Mouse (Mus musculus) T-helper 2 cell (primary cell): ENCODE results near the gene Aoah.

Experiments used
- in situ Hi-C: fragments of 300-600 bp; cut with MboI, MseI; formaldehyde crosslinking; loops from one replicate; pipeline ENCODE4 v1.15.1; 2025; ENCODE audit warnings: high pct_unique_total_duplicates

Aoah gene

DNA sequence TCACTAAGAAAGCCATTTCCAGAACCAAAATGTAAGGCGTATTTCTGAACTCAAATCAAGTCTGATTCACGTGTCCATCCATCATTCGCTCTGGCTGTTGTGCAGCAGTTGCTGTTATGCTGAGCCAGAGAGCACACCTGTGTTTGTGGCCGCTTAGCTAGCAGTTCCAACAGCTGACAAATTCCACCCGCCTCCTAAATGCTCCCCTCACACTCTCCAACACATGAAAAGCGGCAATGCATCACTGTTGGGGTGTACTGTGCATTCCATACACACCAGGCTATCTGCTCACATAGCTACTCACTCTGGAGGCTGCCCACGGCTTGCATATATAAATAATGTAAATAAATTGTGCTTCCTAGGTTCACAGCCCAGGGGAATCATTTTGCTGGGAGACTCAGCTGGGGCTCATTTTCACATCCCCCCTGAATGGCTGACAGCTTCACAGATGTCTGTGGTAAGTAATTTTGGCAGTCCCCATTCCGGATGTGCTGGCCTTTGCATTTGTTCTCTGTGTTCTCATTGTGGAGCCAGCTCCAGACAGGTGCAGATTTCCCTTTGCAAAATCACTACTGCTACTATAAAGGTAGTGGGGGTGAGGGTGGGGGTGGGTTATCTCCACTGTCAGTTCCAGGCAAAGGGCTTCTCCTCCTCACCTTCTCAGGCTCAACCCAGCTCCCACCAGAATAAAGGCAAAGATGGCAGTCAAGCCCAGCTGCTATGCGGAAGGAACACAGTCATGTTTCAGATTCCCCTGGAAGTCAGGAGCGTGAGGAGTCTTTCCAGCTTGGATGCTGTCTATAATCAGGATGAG lies 123.0 kb downstream of the Aoah start:
- in situ Hi-C loops: no loop called here

DNA sequence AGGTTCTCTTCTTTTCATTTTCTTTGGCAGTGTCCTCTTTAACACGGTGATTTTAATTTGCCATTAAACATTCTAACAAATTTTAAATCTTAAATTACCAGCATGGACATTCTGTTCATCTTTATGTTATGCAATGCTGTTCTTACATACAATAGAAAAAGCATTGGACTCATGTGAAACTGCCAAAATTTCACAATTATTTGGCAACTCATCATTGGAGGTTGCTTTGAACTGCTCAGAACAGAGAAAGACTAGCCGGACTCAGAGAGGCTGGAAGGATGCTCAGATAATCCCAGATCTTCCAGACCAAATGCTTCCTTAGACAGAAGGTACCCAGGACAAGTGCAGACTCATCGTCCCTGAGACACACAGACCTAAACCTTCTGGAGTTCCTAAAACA lies 126.5 kb downstream of the Aoah start:
- in situ Hi-C loops: no loop called here

GRCm38 (mm10) chr13:20936016-20936415 lies 142.1 kb downstream of the Aoah start:
- in situ Hi-C loops: loop anchor here (25.0 kb wide), 1 partner anchor 624 kb away; no protein-coding TSS in a partner anchor

DNA sequence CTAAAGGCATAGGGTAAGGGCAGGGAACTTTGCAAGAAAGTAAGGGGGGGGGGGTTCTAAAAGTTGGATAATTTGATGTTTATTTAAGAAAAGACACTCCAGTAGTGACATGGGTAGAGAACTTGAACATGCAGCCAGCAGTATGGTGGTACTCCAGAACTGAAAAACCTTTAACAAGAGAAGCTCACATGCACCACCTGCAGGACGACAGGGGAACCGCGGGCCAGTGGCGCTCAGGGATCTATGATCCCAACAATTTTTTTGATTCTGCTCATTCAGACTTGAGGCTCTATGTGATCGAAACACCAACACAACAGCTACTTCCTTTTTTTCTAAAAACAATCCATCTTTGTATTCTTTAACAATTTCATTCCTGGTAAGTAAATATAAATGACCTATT lies 143.5 kb downstream of the Aoah start:
- in situ Hi-C loops: loop anchor here (25.0 kb wide), 1 partner anchor 625 kb away; no protein-coding TSS in a partner anchor

DNA sequence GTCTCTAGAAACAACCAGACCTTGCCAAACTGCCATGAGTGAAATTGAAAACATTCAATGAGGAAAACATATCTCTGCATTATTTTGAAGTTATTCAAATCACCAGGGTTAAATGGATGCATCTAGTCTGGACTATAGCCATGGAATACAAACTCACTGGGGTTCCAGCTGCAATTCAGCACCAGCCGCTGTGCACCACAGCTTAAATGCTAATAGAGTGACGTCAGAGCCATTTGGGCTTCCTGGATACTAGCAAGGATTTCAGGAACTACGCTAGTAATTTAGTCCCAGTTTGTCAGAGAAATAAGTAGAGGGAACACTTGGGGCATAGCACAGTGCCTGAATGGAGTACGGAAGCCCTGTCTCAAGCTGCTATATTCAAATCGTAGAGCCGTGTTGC lies 145.2 kb downstream of the Aoah start:
- in situ Hi-C loops: loop anchor here (25.0 kb wide), 1 partner anchor 627 kb away; no protein-coding TSS in a partner anchor

DNA sequence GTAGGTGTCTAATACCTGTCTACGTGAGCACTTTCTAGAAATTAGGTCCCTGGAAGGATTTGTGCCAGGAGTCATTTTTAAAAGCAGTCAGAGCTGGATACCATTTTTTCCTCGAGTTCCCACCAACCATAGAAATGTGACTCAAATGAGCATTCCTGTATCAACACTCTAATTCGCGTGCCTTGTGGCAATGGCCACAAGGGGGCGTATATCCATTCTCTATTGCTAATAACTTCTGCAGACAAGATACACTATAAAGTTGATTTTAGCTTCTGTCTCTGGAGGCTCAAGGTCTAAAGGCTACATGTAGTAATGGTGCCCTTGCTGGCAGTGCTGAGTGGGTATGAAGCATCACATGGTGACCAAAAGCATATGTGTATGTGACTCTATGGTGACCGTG lies 146.5 kb downstream of the Aoah start:
- in situ Hi-C loops: loop anchor here (25.0 kb wide), 1 partner anchor 628 kb away; no protein-coding TSS in a partner anchor

DNA sequence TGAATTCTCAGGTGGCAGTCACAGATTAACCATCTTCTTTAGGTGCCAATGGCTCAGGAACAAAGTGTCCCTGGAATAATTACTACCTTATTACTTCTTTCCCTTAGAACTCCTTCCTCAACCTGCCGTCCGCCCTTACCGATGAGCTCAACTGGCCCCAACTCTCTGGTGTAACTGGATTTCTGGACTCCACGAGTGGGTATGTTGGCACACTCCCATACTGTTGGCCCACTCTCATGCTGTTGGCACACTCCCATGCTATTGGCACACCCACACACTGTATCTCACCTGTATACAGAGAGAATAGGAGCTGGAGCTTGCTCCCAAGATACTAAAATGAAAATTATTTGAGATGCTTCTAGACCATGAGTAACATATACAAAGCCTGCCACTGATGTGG lies 147.8 kb downstream of the Aoah start:
- in situ Hi-C loops: loop anchor here (25.0 kb wide), 1 partner anchor 629 kb away; no protein-coding TSS in a partner anchor

DNA sequence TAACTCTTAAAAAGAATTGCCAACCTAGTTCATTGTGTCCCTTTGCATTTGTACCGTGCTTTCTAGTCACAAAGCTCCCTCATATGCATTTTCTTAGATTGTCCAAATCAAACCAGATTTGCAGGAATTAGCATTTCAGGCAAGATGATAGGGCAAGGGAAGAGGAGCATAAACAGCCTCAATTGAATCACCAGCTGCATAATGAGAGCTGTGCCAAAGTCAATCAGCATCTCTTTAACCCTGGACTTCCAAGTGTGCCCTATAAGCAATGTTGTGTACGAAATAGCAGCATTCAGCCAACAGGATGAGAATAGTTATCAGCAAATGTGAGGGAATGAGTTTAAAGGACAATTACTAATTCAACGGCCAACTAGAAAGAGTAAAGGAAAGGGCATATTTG lies 169.2 kb downstream of the Aoah start:
- in situ Hi-C loops: no loop called here

DNA sequence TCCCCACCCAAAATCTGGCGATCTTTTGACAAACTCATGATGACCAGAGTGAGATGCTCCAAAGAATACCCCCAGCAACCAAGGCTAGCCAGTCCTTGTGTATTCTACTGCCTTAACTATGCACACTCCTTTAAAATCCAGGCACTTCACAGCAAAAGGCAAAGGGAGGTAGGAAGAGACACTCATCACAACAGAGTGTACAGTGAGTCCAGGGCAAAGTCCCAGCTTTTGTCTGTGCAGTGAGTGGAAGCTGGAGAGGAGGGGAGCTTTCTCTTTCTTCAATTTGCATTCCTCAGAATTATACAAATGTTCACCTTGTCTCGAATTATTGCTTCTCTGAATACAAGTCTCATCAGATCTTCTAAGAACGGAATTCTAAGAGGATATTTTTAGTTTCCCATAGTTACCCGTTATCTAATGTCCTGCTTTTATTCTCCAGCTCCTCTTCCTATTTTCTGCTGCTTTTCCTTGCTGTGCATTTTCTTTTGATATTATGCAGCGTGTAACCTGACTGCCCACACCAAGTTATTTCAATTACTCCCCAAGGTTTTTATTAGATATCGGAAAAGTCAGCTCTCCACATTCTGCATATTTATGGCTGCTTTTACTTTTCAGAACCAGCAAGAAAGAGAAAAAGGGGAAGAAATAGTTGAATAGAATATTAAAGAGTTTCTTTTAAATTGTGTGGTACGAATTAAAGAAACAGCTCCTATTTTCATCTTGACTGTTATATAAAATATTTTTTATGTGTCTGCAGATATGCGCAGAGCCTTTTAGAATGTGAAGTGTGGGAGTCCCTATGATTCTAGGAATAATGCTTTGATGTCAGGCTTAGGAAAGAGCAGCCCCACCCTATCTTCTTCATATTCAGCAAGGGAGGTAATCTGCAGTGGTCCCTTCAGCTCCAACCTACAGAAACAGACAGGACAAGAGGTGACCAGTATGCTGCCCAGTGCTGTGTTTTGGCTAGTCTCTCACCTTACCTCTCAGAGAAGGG lies 187.6 kb downstream of the Aoah start:
- in situ Hi-C loops: loop anchor here (25.0 kb wide), 1 partner anchor 1156 kb away; no protein-coding TSS in a partner anchor

DNA sequence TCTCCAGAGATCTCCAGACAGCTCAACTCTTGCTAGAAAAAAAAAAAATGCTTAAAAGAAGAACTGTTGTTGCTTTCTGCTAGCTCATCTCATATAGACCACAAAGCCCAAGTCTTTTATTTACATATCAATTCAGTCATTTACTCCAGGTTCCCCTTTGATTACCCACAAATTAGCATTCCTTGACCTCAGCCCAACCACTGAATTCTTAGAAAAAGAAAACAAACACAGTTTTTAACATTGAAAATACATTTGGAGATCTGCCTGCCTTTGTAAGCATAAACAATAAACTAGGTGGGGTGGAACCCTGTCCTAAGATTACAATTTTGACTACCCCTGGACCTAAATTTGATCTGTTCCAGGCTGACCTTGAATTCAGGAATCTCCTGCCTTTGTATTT lies 191.6 kb downstream of the Aoah start:
- in situ Hi-C loops: loop anchor here (25.0 kb wide), 1 partner anchor 1152 kb away; no protein-coding TSS in a partner anchor

GRCm38 (mm10) chr13:20985961-20986360 lies 192.0 kb downstream of the Aoah start:
- in situ Hi-C loops: loop anchor here (25.0 kb wide), 1 partner anchor 1151 kb away; no protein-coding TSS in a partner anchor

DNA sequence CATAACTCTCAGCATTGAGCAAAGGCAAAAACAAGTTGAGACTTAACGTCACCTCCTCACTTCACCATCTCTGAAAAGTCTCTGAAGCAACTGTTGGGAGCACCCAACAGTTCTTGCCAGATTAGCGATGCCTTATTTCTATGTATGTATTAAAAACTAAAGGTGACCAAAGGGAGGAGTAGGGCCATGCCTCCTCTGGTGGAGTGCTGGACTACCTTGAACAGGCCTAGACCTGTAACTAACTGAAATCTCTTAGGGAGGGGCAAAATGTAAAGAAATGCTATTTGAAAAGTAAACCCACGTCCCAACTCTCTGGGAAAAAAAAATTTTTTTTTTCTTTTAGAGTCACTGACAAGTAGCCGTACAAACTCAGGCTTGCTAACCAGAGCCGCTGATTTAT lies 211.3 kb downstream of the Aoah start:
- in situ Hi-C loops: no loop called here

DNA sequence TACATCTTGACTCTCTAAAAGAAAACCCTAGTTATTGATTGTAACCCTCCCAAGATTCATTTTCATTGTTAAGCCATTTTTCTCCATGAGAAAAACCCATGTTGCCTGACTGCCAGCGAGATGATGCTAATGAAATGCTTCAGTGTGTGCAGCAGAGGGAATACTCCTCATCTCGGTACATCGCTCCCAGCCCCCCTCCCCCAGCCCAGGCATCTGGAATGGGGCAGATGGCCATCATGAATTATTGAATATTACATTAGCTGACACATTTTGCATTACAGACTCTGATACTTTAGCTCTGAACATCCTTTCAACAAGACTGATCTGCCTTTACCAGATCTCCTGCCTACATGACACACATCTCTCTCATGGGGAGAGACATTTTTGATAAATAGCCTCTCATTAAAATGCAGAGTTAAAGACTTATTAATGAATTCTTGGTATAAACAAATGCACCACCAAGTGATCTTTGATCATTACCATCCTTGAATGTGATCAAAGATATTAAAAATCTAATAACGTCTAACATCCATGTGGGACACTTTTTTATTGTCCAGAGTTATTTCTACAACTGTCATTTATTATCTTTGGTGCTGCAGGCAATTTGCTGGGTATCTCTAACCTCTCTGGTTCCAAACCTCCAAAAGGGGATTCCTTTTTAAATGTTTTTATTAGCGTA lies 211.9 kb downstream of the Aoah start:
- in situ Hi-C loops: no loop called here

DNA sequence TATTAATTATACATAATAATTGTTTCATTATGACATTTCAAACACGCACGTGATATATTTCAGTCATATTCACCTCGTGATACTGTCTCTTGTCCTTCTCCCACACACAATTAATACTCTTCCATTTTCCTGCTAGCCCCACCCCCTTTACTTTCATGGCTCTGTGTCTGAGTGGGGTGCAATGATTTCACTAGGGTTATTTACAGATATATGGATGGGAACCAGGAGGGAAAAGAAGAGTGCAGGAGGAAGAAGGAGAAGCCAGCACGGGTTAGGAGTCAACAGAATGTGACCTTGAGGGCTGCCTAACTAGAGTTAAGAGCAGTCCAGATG lies 212.4 kb downstream of the Aoah start:
- in situ Hi-C loops: no loop called here

DNA sequence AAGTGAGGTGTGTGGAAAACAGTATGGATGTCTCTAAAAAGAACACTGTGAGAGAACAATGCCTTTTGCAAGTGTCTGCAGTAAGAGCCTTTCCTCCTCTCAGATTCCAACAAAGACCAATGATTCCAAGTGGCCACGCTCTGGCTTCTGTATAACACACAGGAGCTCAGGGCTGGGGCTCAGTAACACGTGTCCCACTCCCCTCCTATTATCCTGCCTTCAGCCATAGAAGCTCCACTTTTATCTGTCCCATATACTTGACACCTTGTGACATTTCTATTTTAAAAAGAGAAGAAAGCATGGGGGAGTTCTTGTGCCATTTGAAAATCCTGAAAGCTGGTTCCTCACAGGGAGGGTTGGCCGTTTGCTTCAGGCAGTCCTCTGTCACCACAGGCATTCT lies 219.7 kb downstream of the Aoah start:
- in situ Hi-C loops: no loop called here

DNA sequence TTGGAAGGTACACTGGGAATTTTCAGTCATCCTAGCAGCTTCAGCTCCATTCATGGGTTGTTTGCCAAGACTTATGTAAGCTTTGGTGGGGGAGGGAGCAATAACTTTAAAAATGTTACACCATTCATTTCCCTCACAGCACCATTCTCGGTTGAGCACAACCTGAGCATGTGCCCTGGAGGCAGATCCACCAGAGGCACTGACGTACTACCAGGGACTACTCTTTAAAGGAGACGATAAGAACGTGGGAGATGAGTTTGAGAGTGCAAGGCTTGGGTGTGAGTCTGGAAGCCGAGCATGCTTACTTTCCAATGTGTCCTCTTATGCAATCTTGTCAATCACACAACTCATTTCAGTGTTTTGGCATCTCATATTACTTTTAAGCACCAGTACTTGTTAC lies 230.9 kb downstream of the Aoah start:
- in situ Hi-C loops: no loop called here

DNA sequence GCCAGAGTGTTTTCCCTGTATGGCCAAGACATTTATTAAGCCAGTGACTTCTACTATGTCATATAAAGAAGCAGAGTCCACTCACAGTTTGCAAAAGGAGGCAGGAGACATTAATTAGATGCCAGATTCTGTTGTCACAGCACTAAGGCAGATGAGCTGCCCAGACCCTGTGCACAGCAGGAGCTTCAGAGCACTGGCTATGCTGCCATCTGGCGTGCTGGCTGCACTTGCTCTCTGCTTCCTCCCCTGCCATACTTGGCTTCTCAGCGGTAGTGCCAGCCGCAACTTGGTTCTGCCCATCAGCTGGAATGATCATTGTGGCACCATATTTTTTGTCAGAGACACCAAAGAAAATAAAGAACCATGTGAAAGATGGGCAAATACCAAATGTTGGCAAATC lies 239.3 kb downstream of the Aoah start:
- in situ Hi-C loops: no loop called here

DNA sequence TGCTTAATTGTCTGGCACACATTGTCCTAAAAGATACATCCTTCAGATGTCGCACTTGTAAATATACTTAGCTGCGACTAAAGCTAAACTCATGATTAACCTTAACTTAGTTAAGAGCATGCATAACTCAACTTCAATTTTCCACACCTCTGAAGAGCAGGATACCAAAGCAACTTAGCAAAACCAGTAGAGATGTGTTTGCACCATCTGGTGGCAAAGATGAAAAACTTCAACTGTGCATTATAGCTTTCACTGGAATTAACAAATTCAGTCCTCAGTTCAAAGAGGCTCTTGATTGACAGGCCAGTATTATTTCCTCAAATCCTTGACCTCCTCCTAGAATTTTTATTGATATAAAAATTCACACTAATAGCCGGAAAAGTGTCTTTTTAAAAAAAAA lies 241.1 kb downstream of the Aoah start:
- in situ Hi-C loops: no loop called here

DNA sequence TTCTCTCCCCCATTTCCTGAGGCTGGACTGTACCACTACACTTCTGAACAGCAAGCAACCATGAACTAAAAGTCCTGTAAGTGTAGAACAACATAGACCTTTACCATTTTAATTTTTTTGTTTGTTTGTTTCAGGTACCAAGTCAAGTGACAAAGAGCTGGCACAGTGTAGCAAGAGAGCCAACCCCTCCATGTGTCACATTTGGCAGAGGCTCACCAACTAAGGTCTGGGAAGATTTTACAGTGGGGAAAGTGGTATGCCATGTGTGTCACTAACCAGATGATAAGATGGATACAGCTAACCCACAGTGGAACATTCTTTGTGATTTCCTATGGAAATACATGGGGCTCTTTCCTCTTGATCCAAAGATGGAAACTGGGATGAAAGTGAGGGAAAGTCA lies 242.1 kb downstream of the Aoah start:
- in situ Hi-C loops: no loop called here

DNA sequence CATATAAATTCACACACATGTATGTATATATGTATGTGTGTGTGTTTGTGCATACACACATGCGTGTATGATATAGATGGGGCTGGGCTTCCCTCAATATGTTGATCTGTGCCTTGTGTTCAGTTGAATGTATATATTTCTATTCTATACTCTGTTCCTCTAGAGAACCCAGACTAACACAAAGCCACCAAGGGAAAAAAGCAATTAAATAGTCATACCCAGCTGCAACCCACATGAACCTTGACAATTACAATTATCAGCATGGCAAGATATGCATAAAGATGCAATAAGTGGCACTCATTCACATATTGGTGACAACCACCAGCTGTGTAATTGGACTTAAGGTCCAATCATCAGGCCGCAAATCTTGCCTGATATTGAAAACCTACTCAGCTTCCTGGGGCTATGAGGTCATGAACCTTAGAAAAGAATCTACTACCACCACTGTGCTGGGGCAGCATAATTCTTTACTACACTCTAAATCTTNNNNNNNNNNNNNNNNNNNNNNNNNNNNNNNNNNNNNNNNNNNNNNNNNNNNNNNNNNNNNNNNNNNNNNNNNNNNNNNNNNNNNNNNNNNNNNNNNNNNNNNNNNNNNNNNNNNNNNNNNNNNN lies 246.8 kb downstream of the Aoah start:
- in situ Hi-C loops: no loop called here

GRCm38 (mm10) chr13:21050118-21050517 lies 256.2 kb downstream of the Aoah start:
- in situ Hi-C loops: no loop called here
